Mouse (Mus musculus) c-Kit-positive CD71-positive TER-119-negative erythroid progenitor cells, embryonic 14.5 days (primary cell): ENCODE data around the gene Prkce.

Source experiments
- DNase-seq: peaks from one replicate; pipeline ENCODE4 v3.0.0-alpha.2; 2013; ENCODE audit warnings: low read depth

Gene Prkce

DNA sequence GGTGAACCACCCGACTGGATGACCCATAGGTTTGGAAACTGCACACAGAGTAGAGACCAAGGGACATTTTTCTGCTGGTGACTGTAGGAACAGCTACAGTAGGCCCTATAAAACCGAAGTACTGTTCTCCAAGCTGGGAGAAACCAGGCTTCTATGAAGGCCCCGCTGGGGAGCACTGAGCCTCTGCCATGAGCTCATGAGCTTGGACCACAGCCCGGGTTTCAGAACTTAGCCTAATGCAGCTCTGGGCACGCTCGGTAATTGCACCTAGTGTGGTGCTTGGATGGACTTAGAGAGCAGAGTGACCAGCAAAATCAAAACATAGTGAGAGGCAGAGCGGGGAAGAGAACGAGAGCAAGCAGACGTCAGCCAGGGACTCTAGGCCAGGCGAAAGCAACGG lies 134.7 kb downstream of the Prkce start:
- no peak for DNase-seq

GRCm38 (mm10) chr17:86302861-86303331 lies 135.3 kb downstream of the Prkce start:
- DNase-seq, result no peak

DNA sequence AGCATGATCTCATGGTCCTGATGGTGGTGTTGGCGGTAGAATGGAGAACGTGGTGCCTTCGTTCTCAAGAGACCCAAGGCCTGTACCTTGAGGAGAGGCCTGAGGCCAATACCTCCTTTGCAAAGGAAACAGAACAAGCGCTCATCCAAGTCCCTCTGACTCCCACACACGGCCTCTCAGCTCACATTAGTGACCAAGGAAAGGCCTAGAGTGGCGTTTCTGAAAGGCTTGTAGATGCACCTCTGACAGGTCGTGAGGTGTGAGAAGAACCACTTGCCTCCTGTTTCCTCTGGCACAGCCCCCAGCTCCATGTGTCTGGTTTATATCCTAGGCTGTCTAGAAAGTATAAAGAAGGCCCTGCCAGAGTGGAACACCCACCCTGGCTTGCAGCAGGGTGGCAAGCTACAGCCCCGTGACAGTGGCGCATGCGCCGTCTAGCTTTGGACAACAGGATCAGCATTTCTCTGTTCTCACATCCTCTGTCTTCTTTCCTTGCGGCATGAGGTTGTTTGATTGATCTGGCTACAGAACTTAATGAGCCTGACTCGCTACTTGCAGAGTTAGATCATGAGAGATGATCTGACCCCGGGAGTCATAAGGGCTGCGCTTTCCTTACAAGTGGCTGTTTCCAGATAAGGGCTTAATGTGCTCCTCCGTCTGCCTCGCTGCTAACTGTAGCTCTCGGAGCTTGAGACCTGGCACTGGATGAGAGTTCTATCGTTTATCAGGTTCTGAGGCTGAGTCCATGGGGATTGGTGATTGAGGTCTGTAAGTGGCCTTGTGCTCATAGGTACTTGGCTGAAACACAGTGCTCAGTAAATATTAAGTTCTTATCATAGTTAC lies 136.0 kb downstream of the Prkce start:
- DNase-seq, result peak; percentile 57

GRCm38 (mm10) chr17:86304923-86305630 lies 137.5 kb downstream of the Prkce start:
- DNase-seq, result no peak

DNA sequence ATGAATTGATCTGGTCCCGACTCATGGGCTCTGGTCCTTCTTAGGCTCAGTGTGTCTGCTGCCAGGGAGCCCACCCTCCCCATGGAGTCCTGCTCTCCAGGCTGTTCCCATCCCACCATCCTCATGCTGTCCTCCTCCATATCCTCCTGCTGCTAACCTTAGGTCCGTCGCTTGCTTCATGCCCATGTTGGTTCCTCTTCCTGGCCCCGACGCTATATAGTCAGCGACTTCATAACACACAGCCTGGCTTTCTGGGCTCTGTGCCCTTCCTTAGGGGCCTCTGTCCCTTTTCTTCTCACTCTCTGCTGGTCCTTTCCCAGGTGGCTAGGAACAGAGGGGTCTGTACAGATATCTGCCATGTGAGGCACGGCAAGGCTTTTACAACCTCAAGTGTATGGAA lies 138.6 kb downstream of the Prkce start:
- no peak for DNase-seq

- peak; percentile 79 for DNase-seq
Observed at GRCm38 (mm10) chr17:86313413-86314139, 146.0 kb downstream of the Prkce start.

DNA sequence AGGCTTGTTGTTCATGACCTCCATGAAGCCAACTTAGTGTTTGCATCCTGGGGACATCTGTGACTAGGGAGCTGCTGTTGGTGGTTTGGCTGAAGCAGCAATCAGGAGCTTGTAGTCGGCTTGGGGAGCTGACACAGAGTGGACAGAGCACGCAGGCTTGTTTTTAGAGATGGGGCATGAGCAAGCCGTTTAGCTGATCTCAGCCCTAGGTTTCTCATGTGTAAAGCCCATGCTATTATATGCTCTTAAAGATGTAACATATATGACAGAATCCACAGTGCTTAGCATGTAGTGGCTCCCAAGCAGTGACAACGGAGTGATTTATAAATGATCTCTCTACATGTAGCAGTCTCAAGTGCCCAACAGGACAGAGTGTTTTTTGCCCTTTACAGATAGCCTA lies 148.3 kb downstream of the Prkce start:
- no peak for DNase-seq

GRCm38 (mm10) chr17:86316771-86317170 lies 149.2 kb downstream of the Prkce start:
- DNase-seq, result no peak

GRCm38 (mm10) chr17:86317197-86317596 lies 149.6 kb downstream of the Prkce start:
- no peak for DNase-seq

GRCm38 (mm10) chr17:86319967-86320602 lies 152.5 kb downstream of the Prkce start:
- no peak for DNase-seq

DNA sequence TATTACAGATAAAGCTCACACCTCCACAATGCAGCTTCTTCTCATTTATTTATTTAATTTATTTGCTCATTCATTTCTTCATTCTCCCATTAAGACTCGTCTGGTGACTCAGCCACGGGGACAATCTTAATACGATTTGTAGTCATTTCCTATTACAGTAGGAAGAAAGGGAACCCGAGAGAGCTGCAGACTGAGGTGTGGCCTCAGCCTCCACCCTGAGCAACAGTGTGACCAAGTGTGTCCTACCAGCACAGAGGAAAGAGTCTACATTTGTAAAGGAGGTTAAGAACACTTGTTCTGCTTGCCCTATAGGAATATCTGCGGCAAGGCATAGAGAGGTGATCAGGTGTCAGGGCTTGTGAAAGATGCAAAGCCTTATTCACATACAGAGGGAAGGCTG lies 155.3 kb downstream of the Prkce start:
- no peak for DNase-seq

GRCm38 (mm10) chr17:86323310-86323709 lies 155.7 kb downstream of the Prkce start:
- DNase-seq, result no peak

- no peak for DNase-seq
Observed at GRCm38 (mm10) chr17:86323909-86324686, 156.5 kb downstream of the Prkce start.

DNA sequence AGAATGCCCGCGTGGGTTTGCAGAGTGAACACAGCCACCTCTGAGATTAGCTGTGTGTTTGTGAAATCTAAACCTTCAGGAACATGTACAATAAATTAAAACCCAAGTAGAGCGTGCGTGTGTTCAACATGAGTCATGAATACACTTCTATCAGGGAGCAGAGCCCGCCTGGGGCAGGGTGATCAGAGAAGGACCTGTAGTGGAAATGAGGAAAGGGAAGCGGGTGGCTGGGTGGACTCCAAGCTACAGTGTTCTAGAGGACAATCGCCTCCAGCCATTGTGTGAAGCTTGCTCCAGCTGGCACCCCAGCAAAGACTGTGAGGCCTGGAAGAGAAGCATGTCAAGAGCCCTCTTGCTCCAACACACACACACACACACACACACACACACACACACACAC lies 157.2 kb downstream of the Prkce start:
- no peak for DNase-seq

DNA sequence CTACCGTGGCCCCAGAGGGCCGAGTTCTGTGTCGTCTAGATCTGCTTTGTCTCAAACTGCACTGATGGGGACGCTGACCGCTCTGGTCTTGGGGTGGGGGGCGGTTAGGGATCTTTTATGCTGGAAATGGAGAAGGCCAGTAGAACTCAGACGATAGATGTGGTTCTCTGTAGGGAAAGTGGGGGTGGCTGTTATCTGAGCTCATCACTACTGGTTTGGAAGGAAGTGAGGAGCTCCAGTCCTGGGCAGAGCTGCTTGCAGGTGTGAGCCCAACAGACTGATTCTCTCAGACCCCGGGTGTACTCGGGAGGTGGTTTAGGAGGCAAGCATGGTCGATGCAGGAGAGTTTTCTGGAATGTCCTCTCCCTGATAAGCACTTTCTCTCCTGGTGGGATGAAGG lies 157.7 kb downstream of the Prkce start:
- no peak for DNase-seq

DNA sequence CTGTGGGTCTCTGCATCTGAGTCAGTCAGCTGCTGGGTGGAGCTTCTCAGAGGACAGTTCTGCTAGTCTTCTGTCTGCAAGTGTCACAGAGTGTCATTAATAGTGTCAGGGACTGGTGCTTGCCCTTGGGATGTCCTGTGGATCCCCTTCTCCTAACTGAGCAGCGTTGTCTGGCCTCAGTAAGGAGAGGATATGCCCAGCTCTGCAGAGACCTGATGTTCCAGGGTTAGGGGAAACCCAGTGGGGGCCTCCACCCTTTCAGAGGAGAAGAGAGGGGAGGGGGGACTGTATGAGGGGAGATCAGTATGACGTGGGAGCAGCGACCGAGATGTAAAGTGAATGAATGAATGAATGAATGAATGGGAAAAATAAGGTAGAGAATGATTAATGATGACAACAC lies 160.4 kb downstream of the Prkce start:
- no peak for DNase-seq

DNA sequence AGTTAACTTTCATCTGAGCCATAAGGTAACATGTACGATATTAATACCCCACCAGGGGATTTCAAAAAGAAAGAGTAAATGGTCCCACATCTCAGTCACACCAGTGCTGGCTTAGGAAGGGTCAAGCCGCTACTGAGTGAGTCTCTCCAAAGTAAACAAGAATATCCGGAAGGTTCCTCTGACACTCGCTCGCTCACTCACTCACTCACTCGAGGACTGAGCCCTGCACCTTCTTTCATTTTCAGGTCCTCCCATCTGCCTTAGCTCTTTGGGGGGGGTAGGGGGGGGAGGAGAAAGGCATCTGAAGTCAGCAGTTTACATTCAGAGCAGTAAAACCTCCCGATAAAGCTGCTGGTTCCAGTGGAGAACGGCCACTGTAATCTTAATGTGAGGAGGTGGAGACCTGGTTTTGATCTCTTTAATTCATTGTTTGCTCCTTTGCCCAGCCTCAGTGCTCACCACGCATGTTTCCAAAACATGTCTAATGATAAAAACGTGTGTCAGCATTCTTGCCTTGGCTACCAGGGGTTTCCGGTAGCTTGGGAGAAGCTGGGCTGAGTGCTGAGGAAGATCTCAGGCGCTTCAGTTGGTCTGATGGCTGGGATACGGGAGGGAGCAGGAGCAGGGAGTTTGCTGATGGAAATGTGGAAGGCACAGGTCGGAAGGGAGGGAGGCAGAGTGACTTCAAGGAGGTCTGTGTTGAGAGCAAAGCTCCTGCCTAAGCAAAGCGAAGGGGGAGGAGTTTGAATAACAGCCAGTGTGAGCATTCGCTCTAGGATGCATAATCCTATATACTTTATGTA lies 161.9 kb downstream of the Prkce start:
- no peak for DNase-seq

DNA sequence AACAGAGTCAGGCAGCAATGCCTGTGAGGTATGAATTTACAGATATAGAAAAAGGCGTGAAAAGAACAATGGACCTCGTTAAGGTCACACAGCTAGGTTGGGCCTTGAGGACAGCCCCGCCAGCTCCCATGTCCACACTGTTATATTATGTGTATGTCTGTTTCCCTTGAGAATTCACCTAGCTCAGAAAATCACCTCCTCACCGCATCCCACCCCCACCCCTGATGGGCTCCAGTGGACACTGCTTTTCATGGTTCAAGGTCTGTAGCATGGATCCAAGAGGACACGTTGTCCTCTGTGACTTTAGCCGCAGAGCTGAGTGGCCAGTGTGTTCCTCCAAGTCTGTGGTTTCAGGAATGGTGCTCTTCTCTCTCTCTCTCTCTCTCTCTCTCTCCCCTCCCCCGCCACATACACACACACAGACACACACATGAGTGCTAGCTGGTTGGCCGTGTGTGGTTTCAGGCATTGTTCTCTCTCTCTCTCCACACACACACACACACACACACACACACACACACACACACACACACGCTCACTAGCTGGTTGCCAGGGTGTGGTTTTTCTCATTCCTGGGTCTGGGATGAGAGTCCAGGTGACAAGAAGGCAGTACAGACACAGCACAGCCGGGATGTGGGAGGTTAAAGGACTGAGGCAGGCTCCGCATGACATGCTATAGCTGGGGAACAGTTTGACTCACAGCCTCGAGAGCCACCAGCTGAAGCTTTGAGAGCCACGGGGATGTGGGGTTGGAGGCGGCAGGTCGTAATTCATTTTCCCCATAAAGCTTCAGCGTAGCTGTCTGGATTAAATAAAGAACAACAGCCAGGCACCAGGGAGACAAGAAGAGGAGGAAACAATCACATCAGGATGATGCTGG lies 162.7 kb downstream of the Prkce start:
- no peak for DNase-seq

DNA sequence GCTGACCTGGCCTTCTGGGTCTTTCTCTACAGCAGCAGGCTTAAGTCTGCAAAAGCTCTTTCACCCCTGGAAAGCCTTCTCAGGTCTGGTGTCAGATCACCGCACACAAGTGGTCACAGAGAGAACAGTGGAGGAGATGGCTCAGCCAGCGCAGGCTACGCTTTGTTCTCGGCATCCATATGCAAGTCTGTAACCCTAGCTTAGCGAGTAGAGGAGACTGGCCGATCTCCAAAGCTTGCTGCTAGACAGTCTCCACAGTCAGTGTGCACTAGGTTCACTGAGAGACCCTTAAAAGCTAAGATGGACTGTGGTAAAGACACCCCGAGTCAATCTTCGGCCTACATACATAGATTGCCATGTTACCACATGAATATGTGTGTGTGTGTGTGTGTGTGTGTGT lies 164.2 kb downstream of the Prkce start:
- DNase-seq, result no peak

GRCm38 (mm10) chr17:86334990-86335389 lies 167.4 kb downstream of the Prkce start:
- DNase-seq, result no peak
